Comparison of ENCODE assay signal across 8 mouse cellular contexts in the genomic region with DNA sequence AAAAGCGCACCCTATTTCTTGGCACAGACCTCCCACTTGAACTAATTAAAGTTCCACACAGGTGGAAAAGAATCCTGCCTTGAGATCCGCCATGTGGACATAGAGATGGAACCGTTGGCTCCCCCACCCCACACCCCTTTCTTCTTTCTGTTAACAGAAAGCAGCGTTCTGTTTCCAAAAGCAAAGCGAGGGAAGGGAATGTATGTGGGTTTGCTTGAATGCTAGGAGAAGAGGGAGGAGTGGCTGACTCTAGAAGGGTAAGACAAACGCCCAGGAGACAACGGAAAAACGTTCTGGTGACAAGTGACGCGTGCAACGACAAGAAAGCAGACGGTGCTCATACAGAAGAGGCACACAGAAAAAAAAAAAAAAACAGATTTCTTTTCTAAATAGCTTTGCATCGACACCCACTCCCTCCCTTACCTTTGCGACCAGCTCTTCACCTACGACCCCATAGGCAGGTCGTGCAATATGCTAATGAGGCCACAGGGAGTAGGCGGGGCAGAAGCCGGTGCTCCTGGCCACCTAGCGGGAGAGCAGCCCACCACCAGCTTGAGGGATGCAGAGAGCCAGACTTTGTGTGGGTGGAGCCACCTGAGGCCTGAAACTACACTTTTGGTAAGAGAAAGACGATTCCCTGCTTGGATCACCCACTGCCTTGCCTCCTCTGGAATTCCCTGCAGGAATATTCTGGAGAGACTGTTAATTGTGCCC. TPM values are rescaled to one million over a fixed set of nuclear protein-coding genes. Genes with fewer than 3 reads are reported as not detected.
A peak's percentile ranks its signal among the peaks of the same experiment; 100 is the strongest.
DNase-seq lines count a peak whose midpoint lies in the region; ATAC-seq and TF ChIP-seq lines count a peak whose summit lies in the region.

No protein-coding gene starts in this region.

- no peaks in the 10 kb centered on the region for H3K9me3 ChIP-seq in embryonic facial prominence, embryonic 14.5 days (ENCODE audit: control insufficient read depth, low read length)
- no peaks in the 10 kb centered on the region for H3K9me3 ChIP-seq in hindbrain, embryonic 14.5 days (ENCODE audit: control insufficient read depth, low read length)

- H3K4me1 ChIP-seq in embryonic facial prominence, embryonic 14.5 days (ENCODE audit: control insufficient read depth, insufficient read depth, low read length): peaks cover 7% of the 10 kb centered on the region; the same call in 1 of the 2 replicates
- peaks cover 15% of the 10 kb centered on the region for H3K4me1 ChIP-seq in hindbrain, embryonic 14.5 days (replicated peaks; ENCODE audit: control insufficient read depth, insufficient read depth, low read length)
- peaks cover 17% of the 10 kb centered on the region; the same call in 1 of the 2 replicates for H3K4me1 ChIP-seq in small intestine, adult 2 months (ENCODE audit: control insufficient read depth, insufficient read depth, insufficient read length, low read length)

- intact Hi-C loops in left cerebral cortex, postnatal 36 days (cut with DNase I): no loop called here

- peak overlapping the region; percentile 34 for H3K9ac ChIP-seq in embryonic facial prominence, embryonic 14.5 days (ENCODE audit: low read depth, low read length)
- H3K9ac ChIP-seq in hindbrain, embryonic 14.5 days: peak overlapping the region; percentile 57

- 3% methylated on average over 20 of the region's 20 CpGs for WGBS in embryonic facial prominence, embryonic 14.5 days
- WGBS in hindbrain, embryonic 14.5 days: 5% methylated on average over 20 of the region's 20 CpGs
- WGBS in small intestine, adult 2 months: 19% methylated on average over 20 of the region's 20 CpGs

- H3K27ac ChIP-seq in embryonic facial prominence, embryonic 14.5 days (replicated peaks; ENCODE audit: low read depth, low read length): no peak overlapping the region; the same call in 1 of the 2 replicates
- H3K27ac ChIP-seq in hindbrain, embryonic 14.5 days: peak overlapping the region; percentile 81
- no peak overlapping the region for H3K27ac ChIP-seq in small intestine, adult 2 months (ENCODE audit: insufficient read depth, low read depth, low read length)

- no peaks in the 10 kb centered on the region for H3K27me3 ChIP-seq in embryonic facial prominence, embryonic 14.5 days (replicated peaks; ENCODE audit: control insufficient read depth, insufficient read depth, low read length)
- H3K27me3 ChIP-seq in hindbrain, embryonic 14.5 days (ENCODE audit: control insufficient read depth, insufficient read depth, low read length): no peaks in the 10 kb centered on the region
- no peaks in the 10 kb centered on the region for H3K27me3 ChIP-seq in small intestine, adult 2 months (ENCODE audit: control insufficient read depth, insufficient read depth, low read length)

- peak overlapping the region; percentile 54 for H3K4me2 ChIP-seq in embryonic facial prominence, embryonic 14.5 days (ENCODE audit: low read depth, low read length)
- peak overlapping the region; percentile 56 for H3K4me2 ChIP-seq in hindbrain, embryonic 14.5 days (replicated peaks)

- TF ChIP-seq POLR2A in small intestine, adult 2 months (IDR thresholded peaks at IDR 0.05; ENCODE audit: low read depth, low read length): no peak

- DNase-seq in adrenal gland, postnatal 36 days: peak; percentile 30 to 55
- peak; percentile 84 for DNase-seq in embryonic facial prominence, embryonic 14.5 days (ENCODE audit: low spot score)
- DNase-seq in hindbrain, embryonic 14.5 days (ENCODE audit: low spot score): peak; percentile 69
- DNase-seq in left cerebral cortex, postnatal 36 days (ENCODE audit: low spot score in 2 of 2): peak; percentile 72 to 85
- no peak for DNase-seq in adipocyte (ENCODE audit: low spot score)

- peak overlapping the region; percentile 33 for H3K4me3 ChIP-seq in embryonic facial prominence, embryonic 14.5 days (ENCODE audit: low read depth, low read length)
- H3K4me3 ChIP-seq in hindbrain, embryonic 14.5 days (replicated peaks; ENCODE audit: low read length): peak overlapping the region; percentile 32
- H3K4me3 ChIP-seq in small intestine, adult 2 months (ENCODE audit: low read depth, low read length): peak overlapping the region; percentile 27

- ATAC-seq in CD4-positive, CD25-positive, alpha-beta regulatory T cell, adult 4 months: peak; percentile 88
- ATAC-seq in embryonic facial prominence, embryonic 14.5 days (ENCODE audit: low read depth): peak; percentile 86
- ATAC-seq in hindbrain, embryonic 14.5 days (ENCODE audit: low FRiP score): peak; percentile 89
- peak; percentile 97 for ATAC-seq in megakaryocyte-erythroid progenitor cell, adult 5-6 weeks (replicated peaks; ENCODE audit: low FRiP score, low TSS enrichment, poor library complexity, severe bottlenecking)

- no peaks in the 10 kb centered on the region for H3K36me3 ChIP-seq in embryonic facial prominence, embryonic 14.5 days (ENCODE audit: control insufficient read depth, insufficient read depth, low read length)
- no peaks in the 10 kb centered on the region for H3K36me3 ChIP-seq in hindbrain, embryonic 14.5 days (replicated peaks; ENCODE audit: control insufficient read depth, insufficient read depth)
- no peaks in the 10 kb centered on the region for H3K36me3 ChIP-seq in small intestine, adult 2 months (ENCODE audit: control insufficient read depth, insufficient read depth, low read length)

- 0 out of 2 replicates have a peak, but pooled peaks have one; percentile 21 for TF ChIP-seq CTCF in small intestine, adult 2 months (IDR thresholded peaks at IDR 0.05; ENCODE audit: extremely low read depth, insufficient read length, insufficient replicate concordance, low read depth, low read length)

RNA-seq across cellular contexts. Expression of a gene that starts 27.9 kb away (rescaled TPM):
- polyA plus RNA-seq in CD4-positive, CD25-positive, alpha-beta regulatory T cell, adult 4 months (2017; shearing (Covaris generic)): 100 to 1,000 TPM; 420 to 436 TPM
- total RNA-seq in adrenal gland, postnatal 36 days (2021): 100 to 1,000 TPM; 203 to 216 TPM
- 379 and 391 TPM in 2 replicates for polyA plus RNA-seq in embryonic facial prominence, embryonic 14.5 days (2014; fragmentation: Nextera tagmentation; extraction: Ambion mirVana)
- polyA plus RNA-seq in hindbrain, embryonic 14.5 days (2014; fragmentation: Nextera tagmentation; extraction: Ambion mirVana): 424 and 425 TPM in 2 replicates
- 100 to 1,000 TPM; 222 TPM for total RNA-seq in left cerebral cortex, postnatal 36 days (2021)
- 69.0 and 85.3 TPM in 2 replicates for total RNA-seq in megakaryocyte-erythroid progenitor cell, adult 5-6 weeks (2014; fragmentation: Nextera tagmentation)
- total RNA-seq in megakaryocyte-erythroid progenitor cell, adult 5-6 weeks (2017): 38.9 and 93.2 TPM in 2 replicates
- polyA plus RNA-seq in small intestine, adult 2 months (2012; rRNA removed): 28.1 and 34.7 TPM in 2 replicates

Comparison
In these comparisons a context has a peak if more than half of its experiments do, and no peak if none do; other contexts are left out.
1. RNA of a gene that starts 27.9 kb away (polyA plus RNA-seq): 420 to 436 TPM in CD4-positive, CD25-positive, alpha-beta regulatory T cell, adult 4 months, 424 to 425 TPM in hindbrain, embryonic 14.5 days and 379 to 391 TPM in embryonic facial prominence, embryonic 14.5 days; 28.1 to 34.7 TPM in small intestine, adult 2 months; every median in the first group is over 10 times any median in the second.
2. Peak in every context shown above with its lines, with median percentiles within 50 percentile points of each other: ATAC-seq and H3K4me3 ChIP-seq.